Mouse (Mus musculus) heart, embryonic 10.5 days (tissue): ENCODE results near the gene Calml3. TPM values are rescaled to one million over a fixed set of nuclear protein-coding genes. Genes with fewer than 3 reads are reported as not detected.
"Not testable (repeated sequence)": the region's sequence is repeated elsewhere in the genome, so short reads cannot be mapped to it uniquely, and the experiment has no call there.

Experiments
- DNase-seq: peaks from one replicate; pipeline ENCODE4 v3.0.0-alpha.2; 2017; ENCODE audit warnings: low spot score
- H3K27ac ChIP-seq: fragments of 300-500 bp; sonication (generic); 2 replicates; pipeline ENCODE4 v1.5.1; 2016; ENCODE audit warnings: mild to moderate bottlenecking
- H3K27me3 ChIP-seq: fragments of 300-500 bp; sonication (generic); 2 replicates; pipeline ENCODE4 v1.6.1; 2016; ENCODE audit warnings: mild to moderate bottlenecking; ENCODE audit not compliant: poor library complexity, insufficient read depth, severe bottlenecking
- H3K36me3 ChIP-seq: fragments of 300-500 bp; sonication (generic); 2 replicates; pipeline ENCODE4 v1.6.1; 2016; ENCODE audit warnings: mild to moderate bottlenecking, moderate library complexity
- H3K4me1 ChIP-seq: fragments of 300-500 bp; sonication (generic); 2 replicates; pipeline ENCODE4 v1.6.1; 2016; ENCODE audit warnings: mild to moderate bottlenecking
- H3K4me3 ChIP-seq: fragments of 300-500 bp; sonication (generic); 2 replicates; pipeline ENCODE4 v1.5.1; 2016; ENCODE audit warnings: mild to moderate bottlenecking, moderate library complexity
- H3K9me3 ChIP-seq: fragments of 300-500 bp; sonication (generic); 2 replicates; pipeline ENCODE4 v1.6.1; 2016; ENCODE audit warnings: mild to moderate bottlenecking, moderate library complexity
- WGBS: fragments of 180-500 bp; shearing (Covaris S2); methylation state at CpG from one replicate; pipeline ENCODE4 v1.1.7; 2016; 5-methylcytosine and 5-hydroxymethylcytosine counted together
- polyA plus RNA-seq: library from polyadenylated mRNA; unstranded; fragments of >200 nt; fragmentation: Nextera tagmentation; extraction: Ambion mirVana; gene quantifications from 2 replicates; pipeline ENCODE4 v1.2.1, GENCODE M21; 2016

Calml3 gene
- polyA plus RNA-seq = not detected in 2 replicates

GRCm38 (mm10) chr13:3804186-3804585 lies at the start of gene Calml3:
TSS of gene Calml3 (minus strand) at chr13:3804316.
- DNase-seq = no peak
- Histone ChIP-seq H3K4me1 (peaks cover 18% of the 10 kb centered on the region), H3K9me3 (no peaks in the 10 kb centered on the region), H3K27me3 (no peaks in the 10 kb centered on the region), H3K27ac (no peak within 1 kb of the TSS), H3K4me3 (no peak within 1 kb of the TSS), H3K36me3 (no peaks in the 10 kb centered on the region)
- WGBS = 83% methylated on average over 13 of the region's 13 CpGs

DNA sequence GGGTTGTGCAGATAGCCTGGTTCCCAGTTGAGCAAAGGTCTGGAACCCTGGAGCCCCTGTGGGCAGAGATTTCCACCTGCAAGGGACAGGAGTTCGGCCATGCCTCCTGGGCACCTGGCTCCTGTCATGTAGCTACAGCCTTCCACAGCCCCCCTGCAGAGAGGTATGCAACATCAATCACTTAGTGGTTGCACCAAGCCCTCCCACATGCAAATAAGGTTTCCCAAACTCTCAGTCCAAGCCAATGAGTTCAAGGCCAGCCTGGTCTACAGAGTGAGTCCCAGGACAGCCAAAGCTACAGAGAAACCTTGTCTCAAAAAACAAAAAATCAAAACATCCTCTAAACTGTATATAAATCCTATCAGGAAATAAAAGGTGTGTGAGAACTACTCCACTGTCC lies 46.2 kb upstream of the Calml3 start:
- WGBS = 74% methylated on average over 1 of the region's 1 CpGs
- Histone ChIP-seq H3K36me3 (no peaks in the 10 kb centered on the region), H3K27ac (no peak overlapping the region), H3K4me1 (no peaks in the 10 kb centered on the region), H3K9me3 (no peaks in the 10 kb centered on the region), H3K4me3 (no peak overlapping the region), H3K27me3 (no peaks in the 10 kb centered on the region)
- DNase-seq = no peak

- not testable (repeated sequence) for H3K4me1 ChIP-seq, H3K9me3 ChIP-seq, H3K4me3 ChIP-seq, DNase-seq, H3K27ac ChIP-seq, H3K36me3 ChIP-seq, H3K27me3 ChIP-seq
These were observed 36.5 kb upstream of the Calml3 start for GRCm38 (mm10) chr13:3840662-3841061.

GRCm38 (mm10) chr13:3837312-3837807 lies 33.2 kb upstream of the Calml3 start, which contains the start of gene Calm4:
TSS of gene Calm4 (plus strand) at chr13:3837757.
- not testable (repeated sequence) for H3K4me3 ChIP-seq, H3K4me1 ChIP-seq, H3K36me3 ChIP-seq, H3K27me3 ChIP-seq, H3K9me3 ChIP-seq, DNase-seq, H3K27ac ChIP-seq

GRCm38 (mm10) chr13:3833644-3834043 lies 29.5 kb upstream of the Calml3 start:
- H3K27ac ChIP-seq, H3K36me3 ChIP-seq, DNase-seq, H3K4me3 ChIP-seq, H3K9me3 ChIP-seq, H3K4me1 ChIP-seq, H3K27me3 ChIP-seq: not testable (repeated sequence)

GRCm38 (mm10) chr13:3832450-3832849 lies 28.3 kb upstream of the Calml3 start:
- no peaks in the 10 kb centered on the region for H3K27me3 ChIP-seq
- no peak for DNase-seq
- no peak overlapping the region for H3K4me3 ChIP-seq
- no peak overlapping the region for H3K27ac ChIP-seq
- 72% methylated on average over 2 of the region's 2 CpGs for WGBS
- H3K9me3 ChIP-seq = no peaks in the 10 kb centered on the region
- no peaks in the 10 kb centered on the region for H3K4me1 ChIP-seq
- H3K36me3 ChIP-seq = no peaks in the 10 kb centered on the region

DNA sequence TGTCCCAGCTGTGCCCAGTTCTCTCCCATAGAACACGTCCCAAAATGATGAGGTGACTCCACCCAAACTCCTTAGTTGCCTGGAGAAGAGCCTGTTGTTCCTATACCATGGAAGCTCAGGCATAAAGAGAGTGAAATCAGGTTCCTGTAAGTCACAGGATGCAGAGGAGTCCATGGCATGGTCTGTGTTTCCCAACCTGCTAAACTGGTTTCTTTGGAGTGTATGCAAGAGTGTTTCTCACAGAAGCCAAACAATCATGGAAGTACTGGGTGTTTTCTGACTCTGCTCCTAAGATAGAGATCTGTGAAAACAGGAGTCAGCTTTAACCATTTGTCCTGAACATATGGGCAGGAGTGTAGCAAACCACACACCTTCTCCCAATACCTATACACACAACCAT lies 27.9 kb upstream of the Calml3 start:
- no peaks in the 10 kb centered on the region for H3K9me3 ChIP-seq
- no peak overlapping the region for H3K27ac ChIP-seq
- no peak for DNase-seq
- H3K4me3 ChIP-seq = no peak overlapping the region
- no peaks in the 10 kb centered on the region for H3K36me3 ChIP-seq
- H3K4me1 ChIP-seq = no peaks in the 10 kb centered on the region
- H3K27me3 ChIP-seq = no peaks in the 10 kb centered on the region
- 68% methylated on average over 1 of the region's 1 CpGs for WGBS

GRCm38 (mm10) chr13:3831546-3831945 lies 27.4 kb upstream of the Calml3 start:
- H3K4me1 ChIP-seq = no peaks in the 10 kb centered on the region
- no peak overlapping the region for H3K4me3 ChIP-seq
- H3K27ac ChIP-seq = no peak overlapping the region
- DNase-seq = no peak
- H3K27me3 ChIP-seq = no peaks in the 10 kb centered on the region
- no peaks in the 10 kb centered on the region for H3K36me3 ChIP-seq
- 70% methylated on average over 5 of the region's 5 CpGs for WGBS
- no peaks in the 10 kb centered on the region for H3K9me3 ChIP-seq

DNA sequence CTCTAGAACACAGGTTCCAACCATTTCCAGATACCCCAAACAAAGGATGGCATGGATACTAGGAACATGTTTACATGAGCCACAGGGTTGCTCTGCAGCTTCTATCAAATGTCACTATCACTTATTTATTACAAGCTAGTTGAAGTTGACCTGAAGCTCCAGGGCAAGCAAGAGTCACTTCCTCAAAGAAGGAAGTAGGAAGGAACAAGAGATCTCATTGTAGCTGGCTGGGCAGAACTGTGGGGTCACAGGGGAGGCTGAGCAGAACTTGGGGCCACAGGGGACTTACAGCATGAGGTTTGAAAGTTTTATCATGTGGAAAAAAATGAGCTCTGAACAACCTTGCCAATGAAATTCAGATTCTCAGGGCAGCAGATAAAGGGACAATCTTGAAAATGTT lies 21.6 kb upstream of the Calml3 start:
- H3K27me3 ChIP-seq = no peaks in the 10 kb centered on the region
- H3K36me3 ChIP-seq = no peaks in the 10 kb centered on the region
- H3K4me1 ChIP-seq = no peaks in the 10 kb centered on the region
- H3K4me3 ChIP-seq = no peak overlapping the region
- no peaks in the 10 kb centered on the region for H3K9me3 ChIP-seq
- H3K27ac ChIP-seq = no peak overlapping the region
- DNase-seq = no peak

DNA sequence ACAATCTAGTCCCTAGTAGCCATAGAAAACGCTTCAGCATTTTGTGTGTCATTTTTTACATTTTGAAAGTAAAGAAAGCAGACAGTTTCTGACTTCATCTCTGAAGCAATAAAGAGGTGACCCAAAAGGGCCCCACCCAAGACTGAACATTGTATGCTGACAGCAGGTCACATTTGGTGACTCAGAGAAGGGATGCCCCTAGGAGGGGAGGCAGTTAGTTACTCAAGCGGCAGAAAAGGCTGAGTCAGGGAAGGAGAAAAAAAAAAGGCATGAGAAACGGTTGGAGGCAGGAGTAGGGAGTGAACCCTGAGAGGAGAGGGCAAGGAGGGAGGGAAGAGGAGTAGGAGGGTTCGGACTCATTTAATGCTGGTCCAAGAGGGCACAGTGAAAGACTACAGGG lies 18.0 kb upstream of the Calml3 start:
- H3K4me3 ChIP-seq = no peak overlapping the region
- 51% methylated on average over 4 of the region's 4 CpGs for WGBS
- DNase-seq = no peak
- no peaks in the 10 kb centered on the region for H3K36me3 ChIP-seq
- no peaks in the 10 kb centered on the region for H3K4me1 ChIP-seq
- no peaks in the 10 kb centered on the region for H3K9me3 ChIP-seq
- no peak overlapping the region for H3K27ac ChIP-seq
- no peaks in the 10 kb centered on the region for H3K27me3 ChIP-seq

DNA sequence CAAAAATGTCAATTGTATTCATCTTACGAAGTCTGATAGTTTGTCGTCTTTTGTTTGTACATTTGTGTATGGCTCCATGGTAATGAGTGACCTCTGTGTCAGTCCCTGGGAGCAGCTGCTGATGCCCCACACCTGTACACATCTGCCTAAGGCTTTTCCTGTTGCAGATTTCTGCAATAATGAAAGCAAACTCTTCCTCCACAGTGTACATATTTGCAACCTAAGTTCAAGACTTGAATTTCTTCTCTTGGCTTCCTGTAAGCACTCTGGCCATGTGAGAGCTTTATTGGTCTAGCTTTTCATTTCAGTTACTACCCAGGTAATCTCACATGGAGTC lies 14.6 kb upstream of the Calml3 start:
- Histone ChIP-seq H3K27ac (no peak overlapping the region), H3K4me1 (no peaks in the 10 kb centered on the region), H3K36me3 (no peaks in the 10 kb centered on the region), H3K27me3 (no peaks in the 10 kb centered on the region), H3K4me3 (no peak overlapping the region), H3K9me3 (no peaks in the 10 kb centered on the region)
- DNase-seq = no peak
- WGBS = 78% methylated on average over 2 of the region's 2 CpGs

DNA sequence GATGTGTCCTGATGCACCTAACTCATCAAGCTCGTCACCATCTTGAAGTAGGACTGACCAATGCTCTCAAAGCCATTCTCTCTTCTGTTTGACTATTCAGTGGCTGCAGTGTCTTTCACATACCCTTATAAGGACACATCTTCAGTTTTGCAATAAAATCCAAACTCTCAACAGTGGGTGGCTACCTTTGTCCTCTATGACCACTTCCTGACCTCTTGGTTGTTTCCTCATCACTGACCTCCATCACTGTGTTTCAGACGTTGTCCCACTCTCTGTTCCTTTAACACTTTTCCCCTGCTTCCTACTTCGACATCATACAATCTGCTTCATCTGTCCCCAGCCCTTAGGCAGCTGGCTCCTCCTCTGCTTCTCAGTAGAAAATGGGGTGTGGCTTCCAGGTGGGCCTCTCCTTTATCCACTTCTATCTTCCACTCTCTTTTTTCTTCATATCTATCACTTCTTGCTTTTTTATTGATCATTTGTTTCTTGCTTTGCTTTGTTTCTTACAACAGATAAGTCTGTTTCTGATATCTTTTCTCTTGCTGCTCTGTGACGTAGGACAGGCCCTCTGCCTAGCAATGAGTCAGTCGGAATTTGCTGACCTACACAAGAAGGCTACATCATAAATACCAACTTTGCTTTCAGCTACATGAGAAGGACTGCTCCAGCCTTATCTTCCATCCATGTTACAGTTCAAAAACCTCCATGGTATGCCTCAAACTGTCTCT lies 14.1 kb upstream of the Calml3 start:
- H3K9me3 ChIP-seq = no peaks in the 10 kb centered on the region
- WGBS = 60% methylated on average over 5 of the region's 5 CpGs
- no peak for DNase-seq

DNA sequence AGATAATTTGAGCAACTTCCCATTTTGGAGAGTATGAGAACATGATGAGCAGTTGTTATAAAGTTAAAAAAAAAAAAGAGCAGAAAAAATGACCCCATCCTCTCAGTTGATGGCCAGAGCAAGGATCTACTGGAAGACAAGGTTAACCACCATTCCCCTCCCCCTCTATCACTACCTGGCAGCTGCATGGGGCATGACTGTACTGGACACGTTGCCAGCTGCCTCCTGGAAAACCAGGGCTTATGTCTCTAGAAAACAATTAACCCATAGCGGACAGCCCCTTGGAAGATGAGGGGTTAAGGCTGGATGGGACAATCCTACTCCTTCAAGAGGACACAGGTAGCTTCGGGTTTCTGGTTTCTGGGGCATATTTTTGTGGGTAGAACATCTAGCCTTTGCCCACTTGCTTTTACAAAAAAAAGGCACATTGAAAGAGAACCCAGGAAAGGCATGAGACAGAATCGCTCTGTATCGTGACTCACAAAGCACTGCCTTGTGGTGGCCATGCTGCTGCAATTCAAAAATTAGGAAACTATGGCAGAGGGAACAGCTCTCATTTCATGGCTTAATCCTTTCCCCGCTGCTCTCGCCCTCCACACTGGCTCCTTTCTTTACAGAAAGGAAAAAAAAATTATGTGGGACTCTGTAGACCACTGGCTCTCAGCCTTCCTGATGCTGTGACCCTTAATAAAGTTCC lies 3.2 kb upstream of the Calml3 start:
- Histone ChIP-seq H3K27ac (no peak overlapping the region), H3K27me3 (no peaks in the 10 kb centered on the region), H3K9me3 (no peaks in the 10 kb centered on the region), H3K4me1 (no peaks in the 10 kb centered on the region), H3K36me3 (no peaks in the 10 kb centered on the region), H3K4me3 (no peak overlapping the region)
- DNase-seq = no peak
- WGBS = 77% methylated on average over 7 of the region's 7 CpGs

More for the DNA sequence above, 14.1 kb upstream of the Calml3 start:
- Histone ChIP-seq H3K27ac (no peak overlapping the region), H3K4me1 (no peaks in the 10 kb centered on the region), H3K27me3 (no peaks in the 10 kb centered on the region), H3K36me3 (no peaks in the 10 kb centered on the region), H3K4me3 (no peak overlapping the region)
